Mouse (Mus musculus) megakaryocyte-erythroid progenitor cell, adult 5 weeks (primary cell): ENCODE measurements around the gene Vmn2r48. TPM values are rescaled to one million over a fixed set of nuclear protein-coding genes. Genes with fewer than 3 reads are reported as not detected.

ENCODE experiments used
- polyA plus RNA-seq: library from polyadenylated mRNA; stranded (reverse); fragments of >175 nt; gene quantifications from 2 replicates; pipeline ENCODE4 v1.2.3, GENCODE M21; 2012

The Vmn2r48 gene
- not detected in 2 replicates for polyA plus RNA-seq

DNA sequence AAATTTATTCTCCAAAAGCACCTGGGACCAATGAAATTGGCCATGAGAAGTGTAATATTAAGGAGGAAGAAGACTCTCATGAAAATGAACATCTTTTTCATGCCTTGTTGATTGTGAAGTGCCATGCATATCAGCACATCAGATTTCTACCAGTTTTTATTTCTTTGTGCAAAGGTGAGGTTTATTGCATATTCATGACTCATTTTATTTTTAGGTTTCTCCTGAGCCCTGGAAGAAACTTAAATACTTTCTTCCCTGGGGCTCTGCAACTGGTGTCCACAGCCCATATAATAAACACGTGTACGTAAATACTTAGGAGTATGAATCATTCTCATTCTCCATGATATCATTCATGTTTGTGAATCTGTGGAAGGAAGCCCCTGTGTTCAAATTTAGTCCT, at the start of gene Vmn2r48:
Vmn2r48 (minus strand) TSS at position 101 of the 400 bp plus-strand sequence.

GRCm38 (mm10) chr7:9992157-9992556, 38.8 kb upstream of the Vmn2r48 start, which contains the start of gene Vmn2r49:
TSS of gene Vmn2r49 (minus strand) at chr7:9992257.

Other genes starting within 250 kb of the Vmn2r48 start
- gene Vmn2r46, start 183.0 kb downstream of the Vmn2r48 start, polyA plus RNA-seq = not detected in 2 replicates
- gene Vmn2r47, start 112.3 kb downstream of the Vmn2r48 start, polyA plus RNA-seq = not detected in 2 replicates
- not detected in 2 replicates for gene Vmn2r49, start 38.7 kb upstream of the Vmn2r48 start, polyA plus RNA-seq
- gene Vmn2r50, start 99.7 kb upstream of the Vmn2r48 start, polyA plus RNA-seq = not detected in 2 replicates
- not detected in 2 replicates for gene Vmn2r51, start 152.2 kb upstream of the Vmn2r48 start, polyA plus RNA-seq
- not detected in 2 replicates for gene Vmn2r52, start 223.0 kb upstream of the Vmn2r48 start, polyA plus RNA-seq